Mouse (Mus musculus): ENCODE measurements around the gene Plxnb2. TPM values are rescaled to one million over a fixed set of nuclear protein-coding genes. Genes with fewer than 3 reads are reported as not detected.

Plxnb2 gene
- total RNA-seq, 1 experiment: 116 TPM

DNA sequence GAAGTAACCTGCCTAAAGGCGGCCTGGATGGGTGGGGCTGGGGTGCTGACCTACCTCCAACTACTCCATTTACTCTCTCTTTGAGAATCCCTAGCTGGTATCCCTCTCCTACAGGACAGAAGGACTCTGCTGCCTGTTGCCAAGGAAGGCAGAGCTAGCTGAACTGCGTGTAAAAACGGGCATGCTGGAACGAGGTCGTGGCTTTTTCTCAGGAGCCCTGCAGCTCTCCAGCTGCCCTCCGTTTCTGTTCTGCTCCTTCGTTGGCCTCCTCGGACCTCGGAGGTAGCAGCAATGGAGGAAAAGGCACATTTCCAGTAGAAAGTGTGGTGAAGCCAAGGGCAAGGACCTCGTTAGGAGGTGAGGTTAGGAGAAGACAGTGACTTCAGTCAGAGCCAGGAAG is 11.7 kb downstream of the Plxnb2 start:
- TF ChIP-seq ZNF384 (IDR thresholded peaks at IDR 0.05; ENCODE audit: low read depth, low read length) (no peak), ZC3H11A (IDR thresholded peaks at IDR 0.05; ENCODE audit: borderline replicate concordance, low read depth, low read length) (no peak), MAFK (IDR thresholded peaks at IDR 0.05; ENCODE audit: insufficient read depth, low read depth, low read length) (no peak), CHD2 (IDR thresholded peaks at IDR 0.05; ENCODE audit: low read depth, low read length) (no peak), HCFC1 (IDR thresholded peaks at IDR 0.05; ENCODE audit: borderline replicate concordance, insufficient read depth, low read length) (no peak)
- no peak for DNase-seq (ENCODE audit: low read depth, low spot score)
- in situ Hi-C loops (cut with MboI; ENCODE audit: low sequenced_read_pairs in 2 of 2, unreplicated experiment in 2 of 2): no loop called here
- no peak overlapping the region for H3K27ac ChIP-seq (ENCODE audit: insufficient read depth, low read depth, low read length, poor library complexity, severe bottlenecking)
- peaks cover 50% of the 10 kb centered on the region for H3K36me3 ChIP-seq (ENCODE audit: control insufficient read depth, insufficient read depth, low read length, poor library complexity, severe bottlenecking)
- H3K9me3 ChIP-seq (ENCODE audit: control insufficient read depth, insufficient read depth, low read depth, low read length): no peaks in the 10 kb centered on the region
- peaks cover 2 to 42% of the 10 kb centered on the region in 2 experiments; a peak in 3 of 4 replicates for H3K4me1 ChIP-seq (ENCODE audit: control insufficient read depth in 2 of 2, insufficient read depth in 2 of 2, low read length in 2 of 2, poor library complexity in 1 of 2)
- peak overlapping the region in 1 of 2 experiments; percentile 14; a peak in 1 of 4 replicates for H3K4me3 ChIP-seq (ENCODE audit: insufficient read depth in 1 of 2, low read depth in 1 of 2, low read length in 2 of 2, poor library complexity in 1 of 2, severe bottlenecking in 1 of 2)
- no peak overlapping the region for H3K9ac ChIP-seq (ENCODE audit: insufficient read depth, low read depth, low read length, poor library complexity, severe bottlenecking)

DNA sequence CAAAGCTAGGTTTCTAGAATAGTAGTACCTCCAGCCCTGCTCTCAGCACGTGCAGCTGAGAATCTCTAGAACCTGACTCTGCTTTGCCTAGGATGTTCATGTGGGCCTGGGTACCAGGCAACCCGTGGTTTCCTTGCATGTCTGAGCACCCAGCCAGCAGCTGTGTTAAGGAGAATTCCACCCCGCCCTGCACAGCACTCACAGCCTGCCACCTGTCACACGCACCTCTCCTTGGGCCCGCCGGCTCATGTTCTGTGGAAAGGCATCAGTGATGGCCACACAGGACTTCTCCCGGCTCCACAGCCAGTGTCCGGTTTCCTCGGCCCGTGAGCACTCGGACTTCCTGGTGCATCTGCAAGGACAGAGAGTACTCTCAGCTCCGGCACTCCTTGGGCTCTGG is 15.1 kb downstream of the Plxnb2 start:
- peaks cover 0 to 43% of the 10 kb centered on the region in 2 experiments; a peak in 3 of 4 replicates for H3K4me1 ChIP-seq (ENCODE audit: control insufficient read depth in 2 of 2, insufficient read depth in 2 of 2, low read length in 2 of 2, poor library complexity in 1 of 2)
- H3K36me3 ChIP-seq (ENCODE audit: control insufficient read depth, insufficient read depth, low read length, poor library complexity, severe bottlenecking): peaks cover 75% of the 10 kb centered on the region
- H3K4me3 ChIP-seq (ENCODE audit: insufficient read depth in 1 of 2, low read depth in 1 of 2, low read length in 2 of 2, poor library complexity in 1 of 2, severe bottlenecking in 1 of 2): no peak overlapping the region
- in situ Hi-C loops (cut with MboI; ENCODE audit: low sequenced_read_pairs in 2 of 2, unreplicated experiment in 2 of 2): no loop called here
- TF ChIP-seq MAFK (IDR thresholded peaks at IDR 0.05; ENCODE audit: insufficient read depth, low read depth, low read length) (no peak), ZC3H11A (IDR thresholded peaks at IDR 0.05; ENCODE audit: borderline replicate concordance, low read depth, low read length) (no peak), CHD2 (IDR thresholded peaks at IDR 0.05; ENCODE audit: low read depth, low read length) (no peak), HCFC1 (IDR thresholded peaks at IDR 0.05; ENCODE audit: borderline replicate concordance, insufficient read depth, low read length) (no peak), ZNF384 (IDR thresholded peaks at IDR 0.05; ENCODE audit: low read depth, low read length) (no peak)
- H3K27ac ChIP-seq (ENCODE audit: insufficient read depth, low read depth, low read length, poor library complexity, severe bottlenecking): no peak overlapping the region
- no peaks in the 10 kb centered on the region for H3K9me3 ChIP-seq (ENCODE audit: control insufficient read depth, insufficient read depth, low read depth, low read length)
- H3K9ac ChIP-seq (ENCODE audit: insufficient read depth, low read depth, low read length, poor library complexity, severe bottlenecking): no peak overlapping the region
- no peak for DNase-seq (ENCODE audit: low read depth, low spot score)

DNA sequence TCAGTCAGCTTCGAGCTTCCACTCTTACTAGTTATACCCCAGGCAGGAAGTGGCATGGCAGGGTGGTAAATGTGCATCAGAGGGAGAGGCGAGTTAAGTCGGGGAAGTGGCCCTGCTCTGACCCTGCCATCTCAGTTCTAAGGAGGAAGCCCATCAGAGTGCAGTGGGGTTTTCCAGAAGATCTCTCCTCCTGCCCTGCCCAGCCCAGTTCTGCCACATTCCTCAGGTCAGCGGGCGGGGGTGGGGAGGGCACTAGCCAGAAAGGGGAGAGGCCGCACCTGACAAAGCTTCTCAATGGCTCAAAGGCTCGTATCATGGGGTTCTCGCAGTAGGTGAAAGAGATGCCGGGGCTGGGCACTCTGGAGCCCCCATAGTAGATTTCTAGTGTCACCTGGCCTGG is 19.2 kb downstream of the Plxnb2 start:
- Histone ChIP-seq H3K36me3 (ENCODE audit: control insufficient read depth, insufficient read depth, low read length, poor library complexity, severe bottlenecking) (peaks cover 90% of the 10 kb centered on the region), H3K9me3 (ENCODE audit: control insufficient read depth, insufficient read depth, low read depth, low read length) (no peaks in the 10 kb centered on the region), H3K27ac (ENCODE audit: insufficient read depth, low read depth, low read length, poor library complexity, severe bottlenecking) (no peak overlapping the region), H3K9ac (ENCODE audit: insufficient read depth, low read depth, low read length, poor library complexity, severe bottlenecking) (no peak overlapping the region), H3K4me3 (ENCODE audit: insufficient read depth in 1 of 2, low read depth in 1 of 2, low read length in 2 of 2, poor library complexity in 1 of 2, severe bottlenecking in 1 of 2) (no peak overlapping the region), H3K4me1 (ENCODE audit: control insufficient read depth in 2 of 2, insufficient read depth in 2 of 2, low read length in 2 of 2, poor library complexity in 1 of 2) (peaks cover 0 to 30% of the 10 kb centered on the region in 2 experiments; a peak in 2 of 4 replicates)
- no peak for DNase-seq (ENCODE audit: low read depth, low spot score)
- TF ChIP-seq MAFK (IDR thresholded peaks at IDR 0.05; ENCODE audit: insufficient read depth, low read depth, low read length): no peak
- no peak for TF ChIP-seq HCFC1 (IDR thresholded peaks at IDR 0.05; ENCODE audit: borderline replicate concordance, insufficient read depth, low read length)
- no peak for TF ChIP-seq ZC3H11A (IDR thresholded peaks at IDR 0.05; ENCODE audit: borderline replicate concordance, low read depth, low read length)
- TF ChIP-seq CHD2 (IDR thresholded peaks at IDR 0.05; ENCODE audit: low read depth, low read length): no peak
- TF ChIP-seq ZNF384 (IDR thresholded peaks at IDR 0.05; ENCODE audit: low read depth, low read length): no peak
- in situ Hi-C loops (cut with MboI; ENCODE audit: low sequenced_read_pairs in 2 of 2, unreplicated experiment in 2 of 2): no loop called here

DNA sequence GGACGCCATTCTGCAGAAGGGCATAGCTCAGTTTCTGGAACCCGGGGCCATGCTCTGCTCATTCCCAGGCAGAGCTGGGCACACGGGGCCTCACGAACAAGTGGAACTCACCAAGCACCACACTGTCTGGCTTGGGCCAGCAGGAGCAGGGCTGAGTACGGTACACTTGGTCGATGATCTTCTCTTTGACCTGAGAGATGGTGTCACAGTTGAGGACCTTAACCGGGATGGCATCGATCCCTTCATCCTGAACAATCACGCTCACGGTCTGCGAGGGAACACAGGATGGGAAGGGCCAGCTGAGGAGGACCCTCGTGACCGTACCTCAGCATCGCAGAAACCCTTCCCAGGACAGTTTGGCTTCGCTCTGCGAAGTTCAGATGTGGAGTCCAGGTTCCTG is 22.1 kb downstream of the Plxnb2 start:
- Histone ChIP-seq H3K36me3 (ENCODE audit: control insufficient read depth, insufficient read depth, low read length, poor library complexity, severe bottlenecking) (peaks cover 80% of the 10 kb centered on the region), H3K4me1 (ENCODE audit: control insufficient read depth in 2 of 2, insufficient read depth in 2 of 2, low read length in 2 of 2, poor library complexity in 1 of 2) (peaks cover 0 to 32% of the 10 kb centered on the region in 2 experiments; a peak in 2 of 4 replicates), H3K4me3 (ENCODE audit: insufficient read depth in 1 of 2, low read depth in 1 of 2, low read length in 2 of 2, poor library complexity in 1 of 2, severe bottlenecking in 1 of 2) (no peak overlapping the region), H3K27ac (ENCODE audit: insufficient read depth, low read depth, low read length, poor library complexity, severe bottlenecking) (no peak overlapping the region), H3K9me3 (ENCODE audit: control insufficient read depth, insufficient read depth, low read depth, low read length) (no peaks in the 10 kb centered on the region), H3K9ac (ENCODE audit: insufficient read depth, low read depth, low read length, poor library complexity, severe bottlenecking) (no peak overlapping the region)
- no peak for DNase-seq (ENCODE audit: low read depth, low spot score)
- in situ Hi-C loops (cut with MboI; ENCODE audit: low sequenced_read_pairs in 2 of 2, unreplicated experiment in 2 of 2): no loop called here
- no peak for TF ChIP-seq ZC3H11A (IDR thresholded peaks at IDR 0.05; ENCODE audit: borderline replicate concordance, low read depth, low read length)
- no peak for TF ChIP-seq ZNF384 (IDR thresholded peaks at IDR 0.05; ENCODE audit: low read depth, low read length)
- TF ChIP-seq HCFC1 (IDR thresholded peaks at IDR 0.05; ENCODE audit: borderline replicate concordance, insufficient read depth, low read length): no peak

DNA sequence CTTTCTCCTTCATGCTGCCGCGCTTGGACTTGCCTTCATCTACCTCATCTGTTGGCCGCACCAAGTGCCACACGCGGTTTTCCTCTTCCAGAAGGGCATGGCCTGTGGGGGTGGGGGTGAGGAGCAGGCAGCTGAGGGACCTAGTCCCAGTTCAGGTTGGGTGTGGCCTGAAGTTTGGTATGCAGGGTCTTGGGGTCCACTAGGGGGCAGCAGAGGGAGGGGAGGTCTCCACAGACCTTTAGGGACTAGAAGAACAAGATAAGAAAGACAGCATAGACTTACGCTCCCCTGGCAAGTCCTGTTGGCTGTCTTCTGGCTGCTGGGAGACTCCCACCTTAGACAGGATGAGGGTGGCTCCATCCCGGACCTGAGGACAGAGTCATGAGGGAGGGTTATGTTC is 22.6 kb downstream of the Plxnb2 start:
- in situ Hi-C loops (cut with MboI; ENCODE audit: low sequenced_read_pairs in 2 of 2, unreplicated experiment in 2 of 2): no loop called here
- Histone ChIP-seq H3K9ac (ENCODE audit: insufficient read depth, low read depth, low read length, poor library complexity, severe bottlenecking) (no peak overlapping the region), H3K36me3 (ENCODE audit: control insufficient read depth, insufficient read depth, low read length, poor library complexity, severe bottlenecking) (peaks cover 76% of the 10 kb centered on the region), H3K4me3 (ENCODE audit: insufficient read depth in 1 of 2, low read depth in 1 of 2, low read length in 2 of 2, poor library complexity in 1 of 2, severe bottlenecking in 1 of 2) (no peak overlapping the region), H3K4me1 (ENCODE audit: control insufficient read depth in 2 of 2, insufficient read depth in 2 of 2, low read length in 2 of 2, poor library complexity in 1 of 2) (peaks cover 0 to 32% of the 10 kb centered on the region in 2 experiments; a peak in 2 of 4 replicates), H3K27ac (ENCODE audit: insufficient read depth, low read depth, low read length, poor library complexity, severe bottlenecking) (no peak overlapping the region), H3K9me3 (ENCODE audit: control insufficient read depth, insufficient read depth, low read depth, low read length) (no peaks in the 10 kb centered on the region)
- peak; percentile 92 for DNase-seq (ENCODE audit: low read depth, low spot score)
- TF ChIP-seq CHD2 (IDR thresholded peaks at IDR 0.05; ENCODE audit: low read depth, low read length) (no peak), MAFK (IDR thresholded peaks at IDR 0.05; ENCODE audit: insufficient read depth, low read depth, low read length) (no peak), ZC3H11A (IDR thresholded peaks at IDR 0.05; ENCODE audit: borderline replicate concordance, low read depth, low read length) (no peak), ZNF384 (IDR thresholded peaks at IDR 0.05; ENCODE audit: low read depth, low read length) (no peak), HCFC1 (IDR thresholded peaks at IDR 0.05; ENCODE audit: borderline replicate concordance, insufficient read depth, low read length) (no peak)

Measured in ES-E14 (cell line).